Comparison of ENCODE assay signal across 8 mouse cellular contexts in genomic region chr1:177258343-177259037, GRCm38 (mm10). TPM values are rescaled to one million over a fixed set of nuclear protein-coding genes. Genes with fewer than 3 reads are reported as not detected.
DNase-seq lines count a peak whose midpoint lies in the region; ATAC-seq and TF ChIP-seq lines count a peak whose summit lies in the region.

No protein-coding gene starts in this region.

- H3K4me3 ChIP-seq in hindbrain, embryonic 16.5 days (ENCODE audit: low read length) = peak overlapping the region; percentile 95
- H3K4me3 ChIP-seq in left cerebral cortex, adult 2 months = peak overlapping the region; percentile 73

- no peak for TF ChIP-seq CTCF in left cerebral cortex, adult 2 months (IDR thresholded peaks at IDR 0.05)

- WGBS in hindbrain, embryonic 16.5 days = under 1% methylated on average over 45 of the region's 86 CpGs

- peak; percentile 48 for DNase-seq in WW6 (ENCODE audit: low read depth, low spot score)
- peak; percentile 54 to 81 for DNase-seq in cerebellum, postnatal 4 days (ENCODE audit: low spot score in 2 of 2)
- peak; percentile 73 for DNase-seq in gastrocnemius, adult 18-20 months (ENCODE audit: low spot score)
- DNase-seq in left cerebral cortex, adult 2 months (ENCODE audit: extremely low spot score in 1 of 2, low spot score in 2 of 2) = peak; percentile 77 to 79
- peak; percentile 72 to 79 for DNase-seq in right cerebral cortex, adult 2 months (ENCODE audit: low spot score in 2 of 2)
- DNase-seq in urinary bladder, postnatal 10 days (ENCODE audit: low spot score) = peak; percentile 20

- H3K36me3 ChIP-seq in hindbrain, embryonic 16.5 days (ENCODE audit: control insufficient read depth, insufficient read depth, low read length) = no peaks in the 10 kb centered on the region

- intact Hi-C loops in left cerebral cortex, adult 2 months (cut with DNase I) = loop anchor here (5.0 kb wide), 6 partner anchors 49 to 444 kb away; partner anchors contain the start of gene Zbtb18

- H3K9ac ChIP-seq in hindbrain, embryonic 16.5 days (ENCODE audit: low read depth, low read length) = peak overlapping the region; percentile 99

- H3K4me2 ChIP-seq in hindbrain, embryonic 16.5 days (ENCODE audit: low read length) = peak overlapping the region; percentile 97

- peak; percentile 88 for ATAC-seq in hindbrain, embryonic 16.5 days
- peak; percentile 56 for ATAC-seq in megakaryocyte, adult 5-6 weeks (ENCODE audit: poor library complexity, severe bottlenecking)

- no peaks in the 10 kb centered on the region for H3K27me3 ChIP-seq in hindbrain, embryonic 16.5 days (replicated peaks; ENCODE audit: control insufficient read depth, insufficient read depth, low read length)

- peak overlapping the region; percentile 100 for H3K27ac ChIP-seq in hindbrain, embryonic 16.5 days (ENCODE audit: low read depth, low read length)
- H3K27ac ChIP-seq in left cerebral cortex, adult 2 months = peak overlapping the region; percentile 98

- H3K9me3 ChIP-seq in hindbrain, embryonic 16.5 days (ENCODE audit: control insufficient read depth, low read length) = no peaks in the 10 kb centered on the region

- H3K4me1 ChIP-seq in hindbrain, embryonic 16.5 days (ENCODE audit: control insufficient read depth, insufficient read depth, low read depth, low read length) = peaks cover 10% of the 10 kb centered on the region

RNA-seq across cellular contexts. Expression of gene Akt3, which starts 0.5 kb away (rescaled TPM):
- total RNA-seq in gastrocnemius, adult 18-20 months (2021) = 10 to 100 TPM in 1 of 2 experiments, 1 to 10 TPM in 1; 7.8 to 12.2 TPM
- 17.7 and 22.9 TPM in 2 replicates for polyA plus RNA-seq in hindbrain, embryonic 16.5 days (2015; fragmentation: Nextera tagmentation; extraction: Ambion mirVana)
- 100 to 1,000 TPM; 257 to 258 TPM for total RNA-seq in left cerebral cortex, adult 2 months (2021)
- total RNA-seq in megakaryocyte, adult 5-6 weeks (2015) = 45.9 and 50.8 TPM in 2 replicates
- 64.8 and 73.1 TPM in 2 replicates for total RNA-seq in megakaryocyte, adult 5-6 weeks (2017)

Comparison
In these comparisons a context has a peak if more than half of its experiments do, and no peak if none do; other contexts are left out.
1. Peak in every context shown above with its lines: DNase-seq, ATAC-seq, H3K4me3 ChIP-seq and H3K27ac ChIP-seq.
2. DNase-seq: peak in every context shown above with its lines; median percentile 78 in left cerebral cortex, adult 2 months; 76 in right cerebral cortex, adult 2 months; 73 in gastrocnemius, adult 18-20 months; 68 in cerebellum, postnatal 4 days; 48 in WW6; 20 in urinary bladder, postnatal 10 days.